Mouse (Mus musculus) liver, postnatal 0 days (tissue): ENCODE results near the gene Adm2. TPM values are rescaled to one million over a fixed set of nuclear protein-coding genes. Genes with fewer than 3 reads are reported as not detected.
A peak's percentile ranks its signal among the peaks of the same experiment; 100 is the strongest.

Source experiments
- ATAC-seq: fragments of 200-750 bp; cut with Nextera tagmentation; 2 replicates; pipeline ENCODE4 v1.8.0; 2017; ENCODE audit warnings: mild to moderate bottlenecking, moderate library complexity
- DNase-seq: peaks from one replicate; pipeline ENCODE4 v3.0.0-alpha.2; 2016
- H3K27ac ChIP-seq: fragments of 300-500 bp; sonication (generic); 2 replicates; pipeline ENCODE4 v1.5.1; 2014; ENCODE audit warnings: antibody characterized with exemption, moderate library complexity, mild to moderate bottlenecking, low read depth
- H3K27me3 ChIP-seq: fragments of 300-500 bp; sonication (generic); 2 replicates; pipeline ENCODE4 v1.6.1; 2014; ENCODE audit warnings: low read length, control low read depth, mixed read lengths; ENCODE audit not compliant: insufficient read depth
- H3K36me3 ChIP-seq: fragments of 300-500 bp; sonication (generic); replicated peaks from 2 replicates; pipeline ENCODE4 v1.6.1; 2014; ENCODE audit warnings: mild to moderate bottlenecking, control low read depth, low read length, moderate library complexity, mixed read lengths; ENCODE audit not compliant: insufficient read depth
- H3K4me1 ChIP-seq: fragments of 300-500 bp; sonication (generic); 2 replicates; pipeline ENCODE4 v1.6.1; 2014; ENCODE audit warnings: antibody characterized with exemption, mild to moderate bottlenecking, control low read depth; ENCODE audit not compliant: insufficient read depth
- H3K4me2 ChIP-seq: fragments of 300-500 bp; sonication (generic); 2 replicates; pipeline ENCODE4 v1.6.1; 2014; ENCODE audit warnings: low read depth, mild to moderate bottlenecking, low read length, moderate library complexity, mixed read lengths
- H3K4me3 ChIP-seq: fragments of 300-500 bp; sonication (generic); 2 replicates; pipeline ENCODE4 v1.5.1; 2014; ENCODE audit warnings: low read depth, low read length
- H3K9ac ChIP-seq: fragments of 300-500 bp; sonication (generic); replicated peaks from 2 replicates; pipeline ENCODE4 v1.6.1; 2014; ENCODE audit warnings: mild to moderate bottlenecking, moderate library complexity
- H3K9me3 ChIP-seq: fragments of 300-500 bp; sonication (generic); 2 replicates; pipeline ENCODE4 v1.6.1; 2016; ENCODE audit warnings: mild to moderate bottlenecking, control low read depth, low read length, mixed read lengths
- CTCF ChIP-seq: sonication (generic); IDR thresholded peaks from 2 replicates; pipeline ENCODE4 v1.5.1; 2016; ENCODE audit warnings: antibody characterized with exemption, low read depth
- EP300 ChIP-seq: IDR thresholded peaks from 2 replicates; pipeline ENCODE4 v1.6.1; 2016; ENCODE audit warnings: antibody characterized with exemption, low read depth, mild to moderate bottlenecking
- WGBS: fragments of 180-500 bp; shearing (Covaris S2); extraction: QIAGEN DNeasy Blood & Tissue Kit; methylation state at CpG from one replicate; pipeline ENCODE4 v1.1.7; 2014; ENCODE audit not compliant: insufficient replicate concordance; 5-methylcytosine and 5-hydroxymethylcytosine counted together
- polyA plus RNA-seq: library from polyadenylated mRNA; unstranded; fragments of >200 nt; fragmentation: Nextera tagmentation; extraction: Ambion mirVana; gene quantifications from 2 replicates; pipeline ENCODE4 v1.2.1, GENCODE M21; 2015

Adm2 gene
- 1.4 and 3.7 TPM in 2 replicates for polyA plus RNA-seq

DNA sequence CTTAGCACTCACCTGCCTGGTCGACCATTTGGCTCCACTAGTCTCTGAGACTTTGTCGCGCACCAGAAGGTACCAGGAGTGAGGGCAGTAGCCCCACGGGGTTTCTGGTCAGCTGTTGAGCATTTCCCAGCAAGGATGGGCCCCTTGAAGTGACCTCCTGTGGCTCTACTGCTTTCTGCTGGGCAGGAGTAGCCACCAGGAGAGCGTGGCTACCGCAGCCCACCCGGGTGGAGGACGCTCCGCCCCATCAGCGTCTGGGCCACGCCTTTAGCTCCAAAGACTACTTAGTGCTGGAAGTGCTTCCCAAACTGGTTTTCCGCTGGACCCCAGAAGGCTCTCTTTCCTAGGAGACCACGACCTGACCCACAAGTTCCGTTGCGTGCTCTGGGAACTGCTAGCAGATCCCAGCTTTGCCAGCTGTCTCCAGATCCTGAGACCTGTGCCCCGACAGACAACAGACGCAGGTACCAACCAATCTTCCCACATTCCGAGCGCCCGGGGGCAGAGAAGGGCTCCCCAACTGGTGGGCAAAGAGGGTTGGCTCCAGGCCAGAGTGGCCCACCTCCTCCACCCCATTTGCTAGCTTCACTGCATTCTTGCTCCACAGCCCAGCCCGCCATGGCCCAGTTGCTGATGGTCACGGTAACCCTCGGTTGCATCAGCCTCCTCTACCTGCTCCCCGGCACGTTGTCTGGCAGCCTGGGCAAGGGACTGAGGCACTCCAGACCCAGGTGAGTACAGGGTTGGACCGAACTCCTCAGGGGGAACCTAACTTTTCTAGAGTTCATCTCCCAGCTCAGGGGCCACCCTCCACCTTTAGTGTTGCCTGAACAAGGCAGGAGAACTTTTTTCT lies at the start of gene Adm2:
Gene Adm2, plus strand, starts transcription at position 51 of the 853 bp plus-strand sequence.
- peak; percentile 50 for DNase-seq
- Histone ChIP-seq H3K4me1 (peaks cover 6% of the 10 kb centered on the region; the same call in 1 of the 2 replicates), H3K4me2 (peak within 1 kb of the TSS; percentile 55), H3K9ac (peak within 1 kb of the TSS; percentile 56), H3K27me3 (no peaks in the 10 kb centered on the region), H3K27ac (no peak within 1 kb of the TSS), H3K36me3 (no peaks in the 10 kb centered on the region), H3K4me3 (peak within 1 kb of the TSS; percentile 46), H3K9me3 (no peaks in the 10 kb centered on the region)
- peak; percentile 74 for ATAC-seq
- WGBS = 13% methylated on average over 26 of the region's 26 CpGs
- TF ChIP-seq CTCF (no peak), EP300 (no peak)

DNA sequence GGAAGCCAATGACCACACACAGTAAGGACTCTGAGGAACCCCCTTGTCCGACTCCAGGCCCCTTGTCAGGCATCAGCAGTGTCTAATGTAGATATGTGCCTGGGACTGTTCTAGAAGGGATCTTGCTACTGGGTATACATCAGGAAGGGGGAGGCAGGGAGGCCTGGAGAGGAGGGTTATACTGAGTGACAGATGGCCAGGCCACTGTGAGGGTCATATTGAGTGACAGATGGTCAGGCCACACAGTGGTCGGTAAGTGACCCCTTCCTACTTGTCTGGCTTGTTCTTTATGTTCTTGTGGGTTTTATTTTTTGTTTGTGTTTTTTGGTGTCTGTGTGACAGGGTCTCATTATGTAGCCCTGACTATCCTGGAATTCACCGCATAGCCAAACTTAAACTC lies 47.0 kb upstream of the Adm2 start:
- WGBS = 82% methylated on average over 3 of the region's 3 CpGs
- DNase-seq (no peak), ATAC-seq (no peak)
- no peaks in the 10 kb centered on the region for H3K27me3 ChIP-seq
- H3K4me2 ChIP-seq = no peak overlapping the region
- H3K27ac ChIP-seq = no peak overlapping the region
- peaks cover 44% of the 10 kb centered on the region for H3K36me3 ChIP-seq
- no peaks in the 10 kb centered on the region for H3K4me1 ChIP-seq
- no peak overlapping the region for H3K9ac ChIP-seq
- H3K4me3 ChIP-seq = no peak overlapping the region
- TF ChIP-seq CTCF = no peak
- no peak for TF ChIP-seq EP300
- H3K9me3 ChIP-seq = no peaks in the 10 kb centered on the region

DNA sequence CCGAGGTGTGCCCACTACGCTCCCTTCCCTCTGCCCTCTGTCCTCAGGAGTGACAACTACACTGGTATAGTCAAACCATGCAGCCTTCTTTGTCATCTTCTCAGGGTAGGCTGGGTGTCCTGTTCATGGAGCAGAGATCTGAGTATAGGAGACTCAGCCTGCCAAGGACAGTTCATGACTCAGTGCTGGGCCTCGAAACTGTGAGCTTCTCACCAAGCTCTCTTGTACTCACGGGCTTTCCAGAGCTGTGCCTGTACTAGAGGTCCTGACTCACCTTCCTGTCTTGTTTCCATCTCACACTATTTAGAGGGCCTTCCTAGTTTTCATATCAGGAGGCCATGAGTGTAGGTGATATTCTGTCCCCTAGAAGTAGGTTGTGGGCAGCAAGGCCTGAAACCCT lies 45.2 kb upstream of the Adm2 start:
- no peak for DNase-seq
- TF ChIP-seq EP300 (no peak), CTCF (no peak)
- Histone ChIP-seq H3K9ac (no peak overlapping the region), H3K27ac (no peak overlapping the region), H3K27me3 (no peaks in the 10 kb centered on the region), H3K4me1 (no peaks in the 10 kb centered on the region), H3K36me3 (peaks cover 58% of the 10 kb centered on the region), H3K9me3 (no peaks in the 10 kb centered on the region), H3K4me3 (no peak overlapping the region), H3K4me2 (no peak overlapping the region)
- 95% methylated on average over 4 of the region's 4 CpGs for WGBS
- ATAC-seq = no peak

DNA sequence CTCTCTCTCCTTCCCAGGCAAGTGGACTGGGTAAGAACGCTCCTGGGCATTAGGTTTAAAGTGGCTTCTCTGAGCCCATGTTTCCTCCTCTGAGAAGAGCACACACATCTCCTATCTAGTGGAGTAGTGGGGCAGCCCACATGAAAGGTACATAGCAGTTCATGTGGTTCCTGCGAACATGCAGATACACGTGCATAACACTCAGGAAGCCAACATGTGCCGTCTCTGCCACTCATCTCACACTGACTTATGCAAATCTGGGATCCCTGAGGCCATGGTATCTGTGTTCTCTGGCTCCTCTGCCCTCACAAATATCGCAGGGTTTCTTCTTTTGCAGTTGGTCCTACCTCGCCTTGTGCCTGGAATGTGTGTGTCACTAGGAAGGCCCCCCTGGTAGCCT lies 40.0 kb upstream of the Adm2 start:
- Histone ChIP-seq H3K36me3 (peaks cover 66% of the 10 kb centered on the region), H3K4me2 (no peak overlapping the region), H3K4me1 (0 out of 2 replicates have a peak, but pooled peaks cover 3% of the 10 kb centered on the region), H3K4me3 (no peak overlapping the region), H3K27me3 (no peaks in the 10 kb centered on the region), H3K27ac (no peak overlapping the region), H3K9ac (no peak overlapping the region), H3K9me3 (no peaks in the 10 kb centered on the region)
- TF ChIP-seq EP300 (no peak), CTCF (no peak)
- 88% methylated on average over 6 of the region's 6 CpGs for WGBS
- ATAC-seq (no peak), DNase-seq (no peak)

DNA sequence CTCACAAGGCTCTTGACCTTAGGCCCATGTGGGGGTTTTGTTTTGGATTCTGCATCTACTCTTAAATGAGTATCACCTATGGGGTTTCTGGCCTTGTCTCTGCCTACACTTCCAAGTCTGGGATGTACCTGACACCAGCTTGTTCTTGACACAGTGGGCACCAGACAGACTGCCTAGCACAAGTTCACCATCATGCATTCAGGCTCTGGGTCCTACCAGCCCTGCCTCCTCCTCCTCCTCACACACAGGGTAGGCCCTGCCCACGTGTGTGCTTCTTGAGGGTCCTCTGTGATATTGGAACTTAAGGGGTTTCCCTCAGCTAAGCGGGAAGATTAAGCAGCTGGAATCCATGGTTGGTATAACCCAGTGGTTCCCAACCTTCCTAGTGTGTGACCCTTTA lies 38.4 kb upstream of the Adm2 start:
- Histone ChIP-seq H3K4me2 (no peak overlapping the region), H3K4me1 (0 out of 2 replicates have a peak, but pooled peaks cover 3% of the 10 kb centered on the region), H3K9ac (no peak overlapping the region), H3K36me3 (peaks cover 73% of the 10 kb centered on the region), H3K27ac (no peak overlapping the region), H3K4me3 (no peak overlapping the region), H3K27me3 (no peaks in the 10 kb centered on the region), H3K9me3 (no peaks in the 10 kb centered on the region)
- no peak for ATAC-seq
- 75% methylated on average over 2 of the region's 2 CpGs for WGBS
- TF ChIP-seq EP300 (no peak), CTCF (no peak)
- DNase-seq = no peak

DNA sequence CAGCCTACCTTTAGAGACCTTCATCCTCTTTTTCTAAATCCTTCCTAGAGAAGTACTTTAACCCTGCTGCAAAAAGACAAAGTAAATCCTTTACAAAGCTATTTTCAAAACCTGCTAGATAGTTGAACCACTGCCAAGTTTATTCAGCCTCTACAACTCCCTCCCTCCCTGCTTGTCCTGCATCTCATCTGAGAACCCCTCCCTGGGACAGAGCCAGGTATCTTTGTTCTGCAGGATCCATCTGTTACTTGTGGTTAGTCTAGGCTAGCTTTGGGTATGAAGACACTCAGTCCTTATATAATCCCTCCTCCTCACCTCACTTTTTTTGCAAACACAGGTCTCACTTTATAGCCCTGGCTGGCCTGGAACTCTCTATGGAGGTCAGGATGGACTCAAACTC lies 37.5 kb upstream of the Adm2 start:
- TF ChIP-seq CTCF (no peak), EP300 (no peak)
- Histone ChIP-seq H3K9ac (no peak overlapping the region), H3K9me3 (no peaks in the 10 kb centered on the region), H3K4me1 (0 out of 2 replicates have a peak, but pooled peaks cover 3% of the 10 kb centered on the region), H3K27me3 (no peaks in the 10 kb centered on the region), H3K4me2 (peak overlapping the region; percentile 51), H3K27ac (peak overlapping the region; percentile 60), H3K4me3 (no peak overlapping the region), H3K36me3 (peaks cover 72% of the 10 kb centered on the region)
- DNase-seq (no peak), ATAC-seq (peak; percentile 86)
